Mouse (Mus musculus): ENCODE results near the gene Tulp3. TPM values are rescaled to one million over a fixed set of nuclear protein-coding genes. Genes with fewer than 3 reads are reported as not detected.

Tulp3 gene
- total and polyA plus RNA-seq, 3 experiments = 5.4 to 10.2 (median 6.4) TPM

DNA sequence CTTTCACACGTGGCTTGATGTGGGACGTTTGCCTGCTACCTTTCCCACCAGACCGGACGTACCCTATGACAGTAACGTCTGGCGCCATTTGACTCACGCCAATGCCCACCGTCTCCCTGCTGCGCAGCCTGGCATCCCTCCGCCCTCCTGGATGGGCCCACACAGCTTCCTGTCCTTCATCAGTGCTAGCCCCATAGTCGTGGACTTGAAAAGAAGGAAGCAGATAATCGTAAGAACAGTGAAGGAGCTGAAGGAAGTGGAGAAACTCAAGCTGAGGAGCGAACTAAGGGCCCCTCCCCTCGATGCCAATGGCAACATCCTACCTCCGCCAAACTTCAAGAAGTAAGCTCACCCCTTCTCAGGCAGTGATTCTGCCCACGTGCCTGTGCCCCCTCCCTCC is 24.0 kb upstream of the Tulp3 start:
- TF ChIP-seq EP300 (IDR thresholded peaks at IDR 0.05; ENCODE audit: insufficient read depth, low read depth, low read length) (no peak), CTCF (IDR thresholded peaks at IDR 0.05) (no peak), POLR2A (IDR thresholded peaks at IDR 0.05; ENCODE audit: insufficient read depth, low read depth, low read length) (no peak)
- no peaks in the 10 kb centered on the region for H3K36me3 ChIP-seq (ENCODE audit: control insufficient read depth, insufficient read depth, low read length)
- no peak overlapping the region for H3K27ac ChIP-seq
- H3K4me3 ChIP-seq = no peak overlapping the region
- no peaks in the 10 kb centered on the region for H3K27me3 ChIP-seq (ENCODE audit: control insufficient read depth, insufficient read depth, low read length)
- 79% methylated on average over 16 of the region's 16 CpGs for WGBS
- no peak for DNase-seq
- H3K4me1 ChIP-seq (ENCODE audit: control insufficient read depth, insufficient read depth, low read length) = no peaks in the 10 kb centered on the region
- H3K79me2 ChIP-seq (replicated peaks; ENCODE audit: control insufficient read depth, insufficient read depth, low read length) = no peaks in the 10 kb centered on the region
- H3K9ac ChIP-seq (ENCODE audit: low read depth, low read length) = no peak overlapping the region
- intact Hi-C loops (cut with DNase I) = loop anchor here (2.0 kb wide), 1 partner anchor 31 kb away; no protein-coding TSS in a partner anchor

DNA sequence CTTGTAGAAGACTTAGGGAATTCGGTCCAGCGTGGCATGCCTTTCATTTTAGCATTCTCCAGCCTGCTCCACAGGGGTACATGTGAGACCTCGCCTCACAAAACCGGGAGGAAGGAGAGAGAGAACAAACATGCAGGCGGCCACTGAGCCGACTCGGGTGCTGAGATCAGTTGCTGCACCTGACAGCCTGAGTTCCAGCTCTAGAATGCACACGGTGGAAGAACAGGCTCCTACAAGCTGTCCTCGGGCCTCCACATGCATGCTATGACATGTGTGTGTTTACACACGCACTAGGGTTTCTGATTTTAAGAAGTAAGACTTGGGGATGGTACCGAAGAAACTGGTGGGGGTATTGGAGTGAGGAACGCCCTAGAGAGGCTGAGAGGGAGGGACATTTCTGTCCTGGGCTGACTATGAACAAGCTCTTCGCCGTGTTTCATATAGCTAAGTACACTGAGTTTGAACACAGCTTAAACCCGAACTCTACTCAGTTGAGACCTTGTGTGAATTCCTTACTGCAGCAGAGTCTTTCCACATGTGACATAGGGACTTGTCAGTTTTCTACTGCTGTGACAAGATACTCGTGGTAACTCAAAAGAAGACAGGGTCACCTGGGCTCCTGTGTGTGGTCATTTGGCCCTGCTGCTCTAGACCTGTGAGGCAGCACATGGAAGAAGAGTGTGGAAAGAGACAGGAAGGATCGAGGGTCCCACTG is 20.9 kb upstream of the Tulp3 start:
- Histone ChIP-seq H3K9ac (ENCODE audit: low read depth, low read length) (no peak overlapping the region), H3K4me1 (ENCODE audit: control insufficient read depth, insufficient read depth, low read length) (no peaks in the 10 kb centered on the region), H3K36me3 (ENCODE audit: control insufficient read depth, insufficient read depth, low read length) (no peaks in the 10 kb centered on the region), H3K27me3 (ENCODE audit: control insufficient read depth, insufficient read depth, low read length) (no peaks in the 10 kb centered on the region), H3K27ac (no peak overlapping the region), H3K79me2 (replicated peaks; ENCODE audit: control insufficient read depth, insufficient read depth, low read length) (no peaks in the 10 kb centered on the region), H3K4me3 (no peak overlapping the region)
- no peak for DNase-seq
- 93% methylated on average over 17 of the region's 17 CpGs for WGBS
- TF ChIP-seq POLR2A (IDR thresholded peaks at IDR 0.05; ENCODE audit: insufficient read depth, low read depth, low read length) = no peak
- TF ChIP-seq EP300 (IDR thresholded peaks at IDR 0.05; ENCODE audit: insufficient read depth, low read depth, low read length) = no peak
- TF ChIP-seq CTCF (IDR thresholded peaks at IDR 0.05) = no peak
- intact Hi-C loops (cut with DNase I) = no loop called here

DNA sequence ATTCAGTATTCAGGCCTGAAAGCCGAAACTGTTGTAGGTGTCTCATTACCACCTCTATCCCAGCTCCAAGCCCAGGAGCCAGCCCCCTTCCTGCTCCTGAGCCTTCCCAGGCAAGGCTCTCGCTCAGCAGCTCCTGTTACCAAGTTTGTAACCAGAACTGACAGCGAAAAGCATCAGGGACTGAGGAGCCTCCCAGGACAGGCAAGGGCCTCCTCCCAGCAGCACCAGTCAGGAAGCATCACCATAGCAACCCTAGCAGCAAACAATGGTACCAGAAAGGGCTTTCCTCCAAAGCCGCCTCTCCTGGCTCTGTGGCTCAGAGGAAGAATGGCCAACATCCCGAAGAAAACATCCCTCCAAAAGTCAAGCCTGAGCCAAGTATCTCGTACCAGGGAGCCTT is 19.5 kb upstream of the Tulp3 start, which contains the start of the genes Tex52 and Gm44596:
Tex52 (plus strand) TSS at position 265 of the 400 bp plus-strand sequence.
Gm44596 (plus strand) TSS at position 312 of the 400 bp plus-strand sequence.
- no peaks in the 10 kb centered on the region for H3K36me3 ChIP-seq (ENCODE audit: control insufficient read depth, insufficient read depth, low read length)
- peak in 1 of 2 experiments; percentile 54 for DNase-seq
- TF ChIP-seq EP300 (IDR thresholded peaks at IDR 0.05; ENCODE audit: insufficient read depth, low read depth, low read length) (no peak), CTCF (IDR thresholded peaks at IDR 0.05) (no peak), POLR2A (IDR thresholded peaks at IDR 0.05; ENCODE audit: insufficient read depth, low read depth, low read length) (no peak)
- no peaks in the 10 kb centered on the region for H3K4me1 ChIP-seq (ENCODE audit: control insufficient read depth, insufficient read depth, low read length)
- intact Hi-C loops (cut with DNase I) = no loop called here
- no peak within 1 kb of the TSS for H3K4me3 ChIP-seq
- no peak within 1 kb of the TSS for H3K9ac ChIP-seq (ENCODE audit: low read depth, low read length)
- no peaks in the 10 kb centered on the region for H3K27me3 ChIP-seq (ENCODE audit: control insufficient read depth, insufficient read depth, low read length)
- H3K79me2 ChIP-seq (replicated peaks; ENCODE audit: control insufficient read depth, insufficient read depth, low read length) = no peaks in the 10 kb centered on the region
- H3K27ac ChIP-seq = no peak within 1 kb of the TSS; the same call in 1 of the 2 replicates
- WGBS = 27% methylated on average over 6 of the region's 6 CpGs

DNA sequence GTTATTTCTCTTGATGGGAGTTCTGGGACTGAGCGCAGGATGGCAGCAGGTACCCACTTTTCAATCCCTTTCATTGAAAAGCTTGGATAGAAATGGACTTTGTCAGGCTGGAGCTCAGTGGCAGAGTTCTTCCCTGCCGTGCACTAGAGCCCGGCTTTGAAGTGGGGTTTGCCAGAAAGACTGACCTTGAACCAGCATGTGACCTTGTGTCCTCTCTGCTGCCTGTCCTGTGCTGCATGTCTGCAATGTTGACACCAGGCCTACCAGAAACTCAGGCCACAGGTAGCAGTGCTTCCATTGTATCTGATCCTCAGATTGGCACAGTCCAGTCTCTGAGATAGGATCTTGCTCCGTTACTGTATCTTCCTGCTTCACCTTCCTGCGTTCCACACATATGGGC is 14.4 kb upstream of the Tulp3 start:
- H3K36me3 ChIP-seq (ENCODE audit: control insufficient read depth, insufficient read depth, low read length) = no peaks in the 10 kb centered on the region
- H3K79me2 ChIP-seq (replicated peaks; ENCODE audit: control insufficient read depth, insufficient read depth, low read length) = no peaks in the 10 kb centered on the region
- no peaks in the 10 kb centered on the region for H3K4me1 ChIP-seq (ENCODE audit: control insufficient read depth, insufficient read depth, low read length)
- WGBS = 85% methylated on average over 5 of the region's 5 CpGs
- no peak overlapping the region for H3K9ac ChIP-seq (ENCODE audit: low read depth, low read length)
- no peak overlapping the region for H3K27ac ChIP-seq
- no peak for DNase-seq
- intact Hi-C loops (cut with DNase I) = no loop called here
- H3K4me3 ChIP-seq = no peak overlapping the region
- TF ChIP-seq POLR2A (IDR thresholded peaks at IDR 0.05; ENCODE audit: insufficient read depth, low read depth, low read length) (no peak), EP300 (IDR thresholded peaks at IDR 0.05; ENCODE audit: insufficient read depth, low read depth, low read length) (no peak), CTCF (IDR thresholded peaks at IDR 0.05) (no peak)
- H3K27me3 ChIP-seq (ENCODE audit: control insufficient read depth, insufficient read depth, low read length) = no peaks in the 10 kb centered on the region

DNA sequence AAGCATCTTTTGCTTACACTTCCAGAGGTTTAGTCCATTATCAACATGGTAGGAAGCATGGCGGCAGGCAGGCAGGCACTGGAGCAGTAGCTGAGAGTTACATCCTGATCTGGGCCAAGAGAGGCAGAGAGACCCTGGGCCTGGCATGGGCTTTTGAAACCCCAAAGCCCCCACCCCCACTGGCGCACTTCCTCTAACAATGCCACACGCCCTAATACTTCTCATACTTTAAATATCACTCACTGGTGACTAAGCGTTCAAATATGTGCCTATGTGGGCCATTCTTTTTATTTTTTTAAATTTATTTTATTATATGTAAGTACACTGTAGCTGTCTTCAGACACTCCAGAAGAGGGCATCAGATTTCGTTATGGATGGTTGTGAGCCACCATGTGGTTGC is 10.8 kb upstream of the Tulp3 start:
- H3K27ac ChIP-seq = no peak overlapping the region
- DNase-seq = no peak
- no peaks in the 10 kb centered on the region for H3K27me3 ChIP-seq (ENCODE audit: control insufficient read depth, insufficient read depth, low read length)
- H3K9ac ChIP-seq (ENCODE audit: low read depth, low read length) = no peak overlapping the region
- 91% methylated on average over 5 of the region's 5 CpGs for WGBS
- intact Hi-C loops (cut with DNase I) = no loop called here
- no peaks in the 10 kb centered on the region for H3K4me1 ChIP-seq (ENCODE audit: control insufficient read depth, insufficient read depth, low read length)
- no peak for TF ChIP-seq EP300 (IDR thresholded peaks at IDR 0.05; ENCODE audit: insufficient read depth, low read depth, low read length)
- TF ChIP-seq CTCF (IDR thresholded peaks at IDR 0.05) = no peak
- TF ChIP-seq POLR2A (IDR thresholded peaks at IDR 0.05; ENCODE audit: insufficient read depth, low read depth, low read length) = no peak
- H3K79me2 ChIP-seq (replicated peaks; ENCODE audit: control insufficient read depth, insufficient read depth, low read length) = no peaks in the 10 kb centered on the region; the same call in 1 of the 2 replicates
- H3K4me3 ChIP-seq = no peak overlapping the region
- H3K36me3 ChIP-seq (ENCODE audit: control insufficient read depth, insufficient read depth, low read length) = no peaks in the 10 kb centered on the region

DNA sequence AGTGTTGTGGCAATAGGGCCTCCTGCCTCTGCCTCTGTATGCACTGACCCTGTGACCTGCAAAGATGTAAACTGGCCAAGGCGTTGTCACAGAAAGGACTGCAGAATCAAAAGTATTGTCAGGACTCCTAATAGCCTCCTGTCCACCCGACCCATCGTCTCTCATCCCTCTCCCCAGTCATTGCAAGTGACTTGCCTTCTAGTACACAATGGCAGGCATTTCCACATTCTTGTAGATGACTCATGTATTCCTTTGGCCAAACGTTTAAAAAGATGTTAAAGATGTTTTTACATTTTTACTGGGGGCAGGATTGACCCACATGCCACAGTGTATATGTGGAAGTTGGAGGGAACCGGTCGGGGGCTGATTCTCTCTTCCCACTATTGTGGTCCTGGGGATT is 9.1 kb upstream of the Tulp3 start:
- H3K79me2 ChIP-seq (replicated peaks; ENCODE audit: control insufficient read depth, insufficient read depth, low read length) = no peaks in the 10 kb centered on the region; the same call in 1 of the 2 replicates
- H3K36me3 ChIP-seq (ENCODE audit: control insufficient read depth, insufficient read depth, low read length) = no peaks in the 10 kb centered on the region
- H3K4me3 ChIP-seq = no peak overlapping the region
- H3K9ac ChIP-seq (ENCODE audit: low read depth, low read length) = no peak overlapping the region
- intact Hi-C loops (cut with DNase I) = loop anchor here (5.0 kb wide), 2 partner anchors 48 to 162 kb away; no protein-coding TSS in a partner anchor
- no peak overlapping the region for H3K27ac ChIP-seq
- no peak for DNase-seq
- H3K27me3 ChIP-seq (ENCODE audit: control insufficient read depth, insufficient read depth, low read length) = no peaks in the 10 kb centered on the region
- 59% methylated on average over 6 of the region's 6 CpGs for WGBS
- TF ChIP-seq EP300 (IDR thresholded peaks at IDR 0.05; ENCODE audit: insufficient read depth, low read depth, low read length) (no peak), CTCF (IDR thresholded peaks at IDR 0.05) (no peak), POLR2A (IDR thresholded peaks at IDR 0.05; ENCODE audit: insufficient read depth, low read depth, low read length) (no peak)
- H3K4me1 ChIP-seq (ENCODE audit: control insufficient read depth, insufficient read depth, low read length) = no peaks in the 10 kb centered on the region
